Mouse (Mus musculus) kidney, adult 2 months (tissue): Measurements from ENCODE around the gene Ptcd2. TPM values are rescaled to one million over a fixed set of nuclear protein-coding genes. Genes with fewer than 3 reads are reported as not detected.

ENCODE experiments used
- DNase-seq: peaks from one replicate; pipeline ENCODE4 v3.0.0; 2021
- H3K27ac ChIP-seq: fragments of 200-500 bp; 2 replicates; pipeline ENCODE4 v1.5.1; 2012; ENCODE audit warnings: low read depth, low read length, control low read depth, inconsistent platforms; ENCODE audit not compliant: insufficient read depth
- H3K27me3 ChIP-seq: fragments of 200-500 bp; replicated peaks from 2 replicates; pipeline ENCODE4 v1.6.1; 2012; ENCODE audit warnings: mild to moderate bottlenecking, moderate library complexity, low read length, inconsistent platforms; ENCODE audit not compliant: control insufficient read depth, insufficient read depth
- H3K36me3 ChIP-seq: fragments of 200-500 bp; 2 replicates; pipeline ENCODE4 v1.6.1; 2012; ENCODE audit warnings: mild to moderate bottlenecking, moderate library complexity, low read length, inconsistent platforms; ENCODE audit not compliant: control insufficient read depth, insufficient read depth
- H3K4me1 ChIP-seq: fragments of 200-500 bp; 2 replicates; pipeline ENCODE4 v1.6.1; 2011; ENCODE audit warnings: low read length; ENCODE audit not compliant: control insufficient read depth, insufficient read depth
- H3K4me3 ChIP-seq: fragments of 200-500 bp; 2 replicates; pipeline ENCODE4 v1.5.1; 2011; ENCODE audit warnings: mild to moderate bottlenecking, low read depth, low read length, control low read depth; ENCODE audit not compliant: insufficient read depth
- CTCF ChIP-seq: fragments of 200-500 bp; conservative IDR thresholded peaks from 2 replicates; pipeline ENCODE4 v1.5.1; 2011; ENCODE audit warnings: low read depth, mild to moderate bottlenecking, control low read depth, low read length, moderate library complexity, mixed read lengths; ENCODE audit not compliant: insufficient read depth, insufficient read length
- POLR2A ChIP-seq: fragments of 200-500 bp; IDR thresholded peaks from one replicate; pipeline ENCODE4 v1.6.1; 2011; ENCODE audit warnings: low read depth, low read length, control low read depth
- WGBS: fragments of 180-500 bp; shearing (Covaris S2); methylation state at CpG from one replicate; pipeline ENCODE4 v1.1.7; 2018; 5-methylcytosine and 5-hydroxymethylcytosine counted together
- polyA plus RNA-seq: library from polyadenylated mRNA; depleted of rRNA; stranded (reverse); fragments of >200 nt; gene quantifications from 2 replicates; pipeline ENCODE4 v1.2.3, GENCODE M21; 2012

The Ptcd2 gene
- polyA plus RNA-seq, 1 experiment, result 29.4 TPM

- H3K27ac ChIP-seq, result no peak overlapping the region
- no peak for DNase-seq
- H3K36me3 ChIP-seq, result no peaks in the 10 kb centered on the region
- no peak for TF ChIP-seq POLR2A
- no peak for TF ChIP-seq CTCF
- no peak overlapping the region for H3K4me3 ChIP-seq
- no peaks in the 10 kb centered on the region for H3K27me3 ChIP-seq
- no peaks in the 10 kb centered on the region for H3K4me1 ChIP-seq
- 95% methylated on average over 5 of the region's 5 CpGs for whole genome bisulfite sequencing
Measured at GRCm38 (mm10) chr13:99371285-99371684, 26.8 kb upstream of the Ptcd2 start.

DNA sequence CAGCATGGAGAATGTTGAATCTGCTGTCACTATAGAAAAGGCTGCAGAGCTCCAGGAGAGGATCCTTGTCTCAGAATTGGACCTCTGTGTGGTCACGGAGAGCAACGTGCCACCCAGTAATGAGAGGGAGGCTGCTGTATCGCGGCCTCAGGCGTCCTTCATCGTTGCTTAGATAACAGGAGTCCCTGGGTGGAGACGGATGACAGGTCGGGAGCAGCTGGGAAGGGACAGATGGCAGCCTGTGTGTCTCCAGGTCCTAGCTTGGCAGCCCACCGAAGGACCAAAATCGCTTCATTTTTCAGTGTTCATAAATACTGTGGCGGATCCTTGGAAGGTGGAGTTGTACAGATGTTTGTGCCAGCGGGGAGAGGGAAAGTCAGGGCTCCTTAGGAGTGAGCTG is 24.6 kb upstream of the Ptcd2 start:
- no peaks in the 10 kb centered on the region for H3K4me1 ChIP-seq
- H3K4me3 ChIP-seq, result no peak overlapping the region
- WGBS, result 84% methylated on average over 12 of the region's 12 CpGs
- H3K27me3 ChIP-seq, result no peaks in the 10 kb centered on the region
- no peaks in the 10 kb centered on the region; the same call in 1 of the 2 replicates for H3K36me3 ChIP-seq
- TF ChIP-seq CTCF (no peak), POLR2A (no peak)
- DNase-seq, result no peak
- no peak overlapping the region for H3K27ac ChIP-seq

DNA sequence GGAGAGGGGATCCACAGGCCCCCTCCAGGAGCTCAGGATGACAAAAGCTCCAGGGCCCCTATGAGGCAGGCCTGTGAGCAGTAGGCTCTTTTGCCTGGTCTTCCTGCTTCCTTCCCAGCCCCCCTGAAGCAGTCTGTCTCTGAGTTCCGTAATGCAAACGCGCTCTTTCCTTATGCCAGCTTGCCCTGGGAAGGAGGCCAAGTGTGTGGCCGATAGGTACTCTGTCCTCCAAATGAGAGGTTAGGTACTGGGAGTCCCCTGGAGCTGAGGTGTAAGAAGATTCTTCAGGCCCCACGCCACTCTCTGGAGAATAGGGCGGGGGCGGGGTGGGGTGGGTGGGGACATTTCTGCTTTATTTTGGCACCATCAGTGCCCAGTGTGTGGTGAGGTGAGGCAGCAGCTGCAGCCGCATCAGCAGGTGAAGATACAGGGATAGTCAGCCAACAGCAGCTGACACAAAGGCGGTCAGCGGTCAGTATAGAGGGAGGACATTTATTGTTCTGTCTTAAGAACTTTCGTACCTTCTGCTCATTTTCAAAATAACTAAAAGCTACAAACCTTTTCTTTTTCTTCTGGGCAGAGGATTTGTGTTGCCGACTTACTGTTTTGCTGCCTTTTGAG is 23.2 kb upstream of the Ptcd2 start:
- Histone ChIP-seq H3K4me1 (no peaks in the 10 kb centered on the region), H3K27ac (no peak overlapping the region), H3K27me3 (no peaks in the 10 kb centered on the region), H3K4me3 (no peak overlapping the region), H3K36me3 (no peaks in the 10 kb centered on the region; the same call in 1 of the 2 replicates)
- no peak for TF ChIP-seq POLR2A
- no peak for TF ChIP-seq CTCF
- 88% methylated on average over 12 of the region's 12 CpGs for WGBS
- DNase-seq, result no peak

GRCm38 (mm10) chr13:99366422-99367175 is 22.1 kb upstream of the Ptcd2 start:
- WGBS, result 90% methylated on average over 5 of the region's 5 CpGs
- no peaks in the 10 kb centered on the region for H3K4me1 ChIP-seq
- H3K27me3 ChIP-seq, result no peaks in the 10 kb centered on the region
- H3K27ac ChIP-seq, result no peak overlapping the region
- H3K4me3 ChIP-seq, result no peak overlapping the region
- no peaks in the 10 kb centered on the region; the same call in 1 of the 2 replicates for H3K36me3 ChIP-seq
- no peak for DNase-seq
- TF ChIP-seq CTCF (no peak), POLR2A (no peak)

- Histone ChIP-seq H3K4me3 (no peak overlapping the region), H3K27ac (no peak overlapping the region), H3K36me3 (no peaks in the 10 kb centered on the region; the same call in 1 of the 2 replicates), H3K27me3 (no peaks in the 10 kb centered on the region), H3K4me1 (no peaks in the 10 kb centered on the region)
- DNase-seq, result no peak
- WGBS, result 90% methylated on average over 4 of the region's 4 CpGs
- TF ChIP-seq CTCF (no peak), POLR2A (no peak)
Measured at GRCm38 (mm10) chr13:99363866-99364265, 19.4 kb upstream of the Ptcd2 start.

GRCm38 (mm10) chr13:99358921-99359320 is 14.4 kb upstream of the Ptcd2 start:
- WGBS, result 79% methylated on average over 14 of the region's 14 CpGs
- no peak overlapping the region for H3K27ac ChIP-seq
- TF ChIP-seq CTCF (no peak), POLR2A (no peak)
- no peak for DNase-seq
- no peaks in the 10 kb centered on the region for H3K27me3 ChIP-seq
- no peak overlapping the region for H3K4me3 ChIP-seq
- no peaks in the 10 kb centered on the region; the same call in 1 of the 2 replicates for H3K36me3 ChIP-seq
- no peaks in the 10 kb centered on the region for H3K4me1 ChIP-seq
